Mouse (Mus musculus): ENCODE measurements at regions not wholly inside any gene's neighbourhood (a gene's known extent, or its start where the extent isn't known, plus 50 kb on each side); places are given as distances from the start of the nearest gene placed in this dataset.

DNA sequence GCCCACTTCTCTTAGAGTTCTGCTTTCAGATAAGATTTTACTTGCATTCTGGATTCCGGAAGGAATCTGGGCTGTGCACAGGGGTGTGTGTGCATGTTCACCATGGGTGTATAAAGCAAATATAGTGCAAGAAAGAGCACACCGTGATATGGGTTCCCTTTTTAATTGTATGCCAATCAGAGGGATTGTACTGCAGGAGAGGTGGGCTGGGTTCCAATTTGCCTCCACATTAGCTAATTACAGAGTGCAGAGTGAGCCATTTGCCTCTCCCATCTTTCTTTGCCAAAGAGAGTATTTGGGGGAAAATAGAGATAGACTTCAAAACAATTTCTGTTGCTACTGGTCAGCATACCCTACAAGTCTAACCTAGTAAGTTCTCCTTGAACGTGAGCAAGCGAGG, 86.4 kb upstream of the 4930583I09Rik start:
- peak in 1 of 2 experiments; percentile 30 for DNase-seq (ENCODE audit: low spot score in 2 of 2)

DNA sequence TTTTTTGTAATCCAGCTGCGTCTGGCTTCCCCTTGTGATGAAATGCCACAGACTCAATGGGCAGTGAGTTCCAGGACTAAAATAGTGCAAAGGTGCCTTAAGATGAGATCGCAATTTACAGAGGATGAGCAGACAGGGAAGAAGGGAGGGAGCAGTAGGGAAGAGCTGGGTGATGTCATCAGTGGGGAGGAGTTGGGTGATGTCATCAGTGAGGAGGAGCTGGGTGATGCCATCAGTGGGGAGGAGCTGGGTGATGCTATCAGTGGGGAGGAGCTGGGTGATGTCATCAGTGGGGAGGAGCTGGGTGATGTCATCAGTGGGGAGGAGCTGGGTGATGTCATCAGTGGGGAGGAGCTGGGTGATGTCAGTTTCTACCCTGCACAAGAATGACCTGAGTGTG, 84.4 kb upstream of the 4930583I09Rik start:
- DNase-seq (ENCODE audit: low spot score in 2 of 2): no peak

GRCm38 (mm10) chr17:64917830-64918229, 82.0 kb upstream of the 4930583I09Rik start:
- no peak for DNase-seq (ENCODE audit: low spot score in 2 of 2)

DNA sequence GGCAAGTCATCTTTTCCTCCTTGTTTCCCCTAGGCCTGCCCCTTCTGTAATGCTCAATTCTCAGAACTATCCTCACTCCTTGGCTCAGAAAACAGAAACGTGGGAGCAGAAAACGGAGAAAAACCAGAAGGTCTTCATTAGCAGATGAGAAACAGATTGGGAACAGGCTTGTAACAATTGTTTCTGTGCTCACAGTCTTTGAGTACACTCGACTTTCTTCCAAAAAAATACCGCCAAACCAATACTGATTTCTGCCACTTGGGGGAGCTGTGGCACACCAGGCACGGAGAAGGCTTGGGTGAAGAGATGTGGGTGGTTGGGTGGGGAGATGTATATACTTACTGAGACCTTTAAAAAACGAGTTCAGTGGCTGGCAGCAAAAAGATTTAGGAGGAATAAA, 80.8 kb upstream of the 4930583I09Rik start:
- peak; percentile 58 to 70 for DNase-seq (ENCODE audit: low spot score in 2 of 2)

DNA sequence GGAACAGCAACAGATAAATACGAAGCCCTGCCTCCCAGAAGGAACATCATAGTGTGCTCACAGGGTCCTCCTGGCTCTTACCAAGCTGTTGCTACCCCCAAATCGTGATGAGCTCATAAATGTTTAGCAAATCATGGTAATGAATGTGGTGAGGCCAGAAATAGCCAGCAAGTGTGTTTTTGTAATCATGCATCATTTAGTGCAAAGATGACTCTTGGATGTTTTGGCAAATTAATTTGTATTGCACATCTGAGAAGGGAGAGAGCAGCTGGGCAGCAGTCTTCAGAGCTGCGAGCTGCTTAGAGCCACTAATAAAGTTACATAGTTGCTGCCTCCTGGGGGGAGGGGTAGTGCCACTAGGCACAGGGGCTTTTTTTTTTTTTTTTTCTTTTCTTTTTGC, 79.8 kb upstream of the 4930583I09Rik start:
- DNase-seq (ENCODE audit: low spot score in 2 of 2): no peak

- no peak for DNase-seq (ENCODE audit: low spot score in 2 of 2)
Observed at GRCm38 (mm10) chr17:64915025-64915424, 79.2 kb upstream of the 4930583I09Rik start.

DNA sequence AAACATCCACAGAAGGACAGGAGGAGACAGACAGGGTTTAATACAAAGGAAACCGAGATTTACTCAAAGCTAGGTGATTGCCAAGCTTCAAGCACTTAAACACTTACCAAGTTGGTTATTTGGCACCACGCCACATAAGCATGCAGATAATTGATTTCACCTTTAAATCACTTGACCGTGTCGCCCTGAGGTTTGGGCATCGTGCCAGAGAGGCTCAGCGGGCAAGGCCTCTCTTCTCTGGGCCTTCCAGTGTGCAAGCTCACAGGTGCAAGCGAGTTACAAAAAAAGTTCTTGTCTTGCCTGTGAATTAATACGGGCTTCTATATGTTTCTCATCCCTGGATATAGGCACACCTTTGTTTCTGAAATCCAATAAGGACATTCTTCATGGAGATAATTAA, 78.4 kb upstream of the 4930583I09Rik start:
- no peak for DNase-seq (ENCODE audit: low spot score in 2 of 2)

DNA sequence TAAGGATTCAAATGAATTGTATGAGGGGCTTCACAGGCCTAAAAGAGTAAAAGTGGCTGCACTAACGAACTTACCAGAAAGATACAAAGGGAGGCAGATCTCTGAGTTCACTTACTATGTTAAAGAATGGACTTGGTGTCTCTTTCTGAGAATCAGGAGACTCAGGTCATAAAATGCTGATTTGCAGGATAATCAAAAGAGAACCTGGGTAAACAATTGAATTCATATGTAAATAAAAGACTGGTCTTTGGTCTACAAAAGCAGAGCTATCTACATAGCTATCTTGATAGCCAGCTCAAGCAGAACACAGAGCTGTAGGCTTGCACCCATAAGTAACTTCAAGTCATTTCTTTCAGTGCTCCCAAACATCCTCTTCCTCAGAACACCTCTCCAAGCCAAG, 72.8 kb upstream of the 4930583I09Rik start:
- no peak for DNase-seq (ENCODE audit: low spot score in 2 of 2)

DNA sequence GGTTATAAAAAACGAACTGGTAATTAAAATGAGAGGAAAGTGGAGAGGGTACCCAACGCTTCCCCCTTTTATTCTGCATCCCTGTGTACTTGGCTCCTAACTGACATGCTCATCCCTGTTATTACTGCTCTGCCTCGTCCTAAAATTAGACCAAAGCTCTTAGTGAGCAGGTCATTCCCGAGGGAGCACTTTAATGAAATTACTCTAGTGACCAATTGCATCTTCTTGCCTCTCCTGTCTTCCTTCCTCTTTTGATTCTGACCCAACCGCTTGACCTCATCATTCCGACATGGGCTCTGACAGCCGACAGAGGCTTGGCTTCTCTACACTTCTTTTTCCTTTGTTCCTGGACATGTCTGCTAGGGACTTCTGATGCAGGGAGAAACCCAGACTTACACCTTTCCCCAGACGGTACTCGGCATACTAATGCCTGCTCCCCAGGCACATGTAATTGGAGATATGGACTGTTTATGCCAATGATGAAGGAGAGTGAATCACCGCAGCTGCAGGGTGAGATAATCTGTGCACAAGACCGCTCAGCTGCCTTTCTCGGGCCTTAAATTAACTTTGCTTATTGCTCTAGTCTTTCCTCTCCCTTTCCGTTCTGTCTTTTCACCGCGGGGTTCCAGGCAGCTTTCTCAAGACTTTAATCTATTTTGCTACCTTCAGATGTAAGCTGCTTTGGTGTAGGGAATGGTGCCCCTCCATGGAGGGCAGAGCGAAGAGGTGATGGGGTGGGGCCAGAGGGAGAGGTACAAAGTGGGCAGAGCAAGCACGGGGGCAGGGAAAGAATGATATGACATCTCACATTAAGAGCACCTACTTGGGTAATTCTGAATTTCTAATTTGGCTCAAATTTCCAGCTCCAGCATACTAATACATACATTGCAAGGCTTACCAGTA, 66.1 kb upstream of the 4930583I09Rik start:
- DNase-seq (ENCODE audit: low spot score in 2 of 2): no peak

GRCm38 (mm10) chr17:64897473-64897872, 61.6 kb upstream of the 4930583I09Rik start:
- DNase-seq (ENCODE audit: low spot score in 2 of 2): no peak

DNA sequence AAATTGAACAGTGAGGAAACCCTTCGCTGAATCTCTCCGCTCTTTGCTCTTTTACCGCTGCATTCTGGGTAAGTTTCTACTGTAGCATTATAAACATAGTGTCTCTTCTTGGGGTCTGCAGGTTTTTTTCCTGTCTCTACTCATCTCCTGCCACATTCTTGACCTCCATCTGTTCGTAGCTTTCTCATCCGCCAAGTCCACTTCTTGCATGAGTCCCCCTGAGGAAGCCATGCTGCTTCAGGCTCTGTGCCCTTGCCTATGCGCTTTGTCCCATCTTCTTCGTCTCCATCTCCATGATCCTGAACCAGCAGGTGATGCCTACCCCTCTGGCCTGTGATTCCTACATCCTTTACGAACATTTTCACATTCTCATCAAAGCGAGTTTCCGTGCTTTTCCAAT, 60.0 kb upstream of the 4930583I09Rik start:
- no peak for DNase-seq (ENCODE audit: low spot score in 2 of 2)

- no peak for DNase-seq (ENCODE audit: low spot score in 2 of 2)
Observed at GRCm38 (mm10) chr17:64895466-64895865, 59.6 kb upstream of the 4930583I09Rik start.

GRCm38 (mm10) chr17:64893182-64893902, 57.5 kb upstream of the 4930583I09Rik start:
- peak in 1 of 2 experiments; percentile 18 for DNase-seq (ENCODE audit: low spot score in 2 of 2)
